Mouse (Mus musculus) skeletal muscle tissue, adult 2 months (tissue): ENCODE data around the gene Epha10.

Experiments
- DNase-seq: peaks from one replicate; pipeline ENCODE4 v3.0.0-alpha.2; 2012; ENCODE audit warnings: low read depth, low spot score

Gene Epha10

GRCm38 (mm10) chr4:124880599-124880998, at the start of gene Epha10:
Gene Epha10, plus strand, starts transcription at chr4:124880899.
- no peak for DNase-seq

GRCm38 (mm10) chr4:124832796-124833195, 47.9 kb upstream of the Epha10 start:
- no peak for DNase-seq

GRCm38 (mm10) chr4:124838035-124838700, 42.5 kb upstream of the Epha10 start:
- no peak for DNase-seq

- DNase-seq, result no peak
These were observed 39.7 kb upstream of the Epha10 start for GRCm38 (mm10) chr4:124840998-124841397.

DNA sequence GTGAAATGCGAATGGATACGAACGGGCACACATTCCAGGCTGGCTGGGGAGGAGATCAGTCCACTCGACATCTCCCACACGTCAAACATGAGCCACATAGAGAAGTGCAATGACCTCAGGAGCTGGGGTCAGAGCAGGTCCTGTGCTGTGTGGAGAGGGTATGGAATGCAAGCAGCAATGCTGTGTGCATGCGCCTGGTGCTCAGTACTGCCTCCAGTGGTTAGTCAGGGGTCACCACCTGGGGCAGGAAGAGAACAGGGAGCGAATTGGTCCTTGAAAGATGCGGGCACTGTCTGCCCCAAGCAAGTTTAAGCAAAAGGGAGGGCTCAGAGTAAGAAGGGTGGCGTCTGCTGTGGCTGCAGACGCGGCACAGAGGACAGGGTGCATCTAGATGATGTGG, 37.2 kb upstream of the Epha10 start:
- DNase-seq, result no peak

GRCm38 (mm10) chr4:124847573-124847972, 33.1 kb upstream of the Epha10 start:
- peak; percentile 46 for DNase-seq

DNA sequence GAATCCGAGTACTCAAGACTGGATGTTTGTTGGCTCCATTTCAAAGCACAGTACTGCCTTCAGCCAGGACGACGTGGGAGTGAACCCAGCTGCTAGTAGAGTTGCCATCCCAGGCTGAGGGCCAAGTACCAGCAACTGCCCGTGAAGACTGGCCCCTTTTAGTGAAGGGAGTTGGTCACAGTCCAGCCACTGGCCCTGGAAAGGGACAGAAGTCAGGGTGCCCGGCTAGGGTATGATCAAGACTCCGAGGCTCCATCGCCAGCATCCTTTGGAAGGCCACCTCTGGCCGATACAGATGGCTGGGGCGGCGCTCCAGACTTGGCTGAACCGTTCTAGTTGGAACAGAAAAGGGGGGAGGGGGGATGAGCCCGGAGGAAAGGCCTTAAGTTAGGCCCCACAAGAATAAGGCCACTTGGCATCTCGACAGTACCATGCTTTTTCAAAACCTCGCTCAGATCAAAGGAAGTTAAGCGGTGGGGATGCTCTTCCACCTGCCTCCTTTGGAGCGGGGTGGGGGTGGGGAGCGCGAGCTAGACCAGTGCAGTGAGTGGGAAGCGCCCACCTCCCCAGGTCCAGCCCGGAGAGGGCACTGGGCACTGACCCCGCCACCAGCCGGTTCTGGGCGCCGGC, 31.0 kb upstream of the Epha10 start:
- peak; percentile 40 for DNase-seq

GRCm38 (mm10) chr4:124850261-124850913, 30.3 kb upstream of the Epha10 start, which contains the start of gene Yrdc:
Gene Yrdc, plus strand, starts transcription at chr4:124850679.
- DNase-seq, result peak; percentile 80

GRCm38 (mm10) chr4:124850933-124851658, 29.6 kb upstream of the Epha10 start, which contains the start of gene 1110065P20Rik:
Gene 1110065P20Rik, minus strand, starts transcription at chr4:124851196.
- peak; percentile 36 for DNase-seq

GRCm38 (mm10) chr4:124856294-124856693, 24.4 kb upstream of the Epha10 start:
- no peak for DNase-seq

DNA sequence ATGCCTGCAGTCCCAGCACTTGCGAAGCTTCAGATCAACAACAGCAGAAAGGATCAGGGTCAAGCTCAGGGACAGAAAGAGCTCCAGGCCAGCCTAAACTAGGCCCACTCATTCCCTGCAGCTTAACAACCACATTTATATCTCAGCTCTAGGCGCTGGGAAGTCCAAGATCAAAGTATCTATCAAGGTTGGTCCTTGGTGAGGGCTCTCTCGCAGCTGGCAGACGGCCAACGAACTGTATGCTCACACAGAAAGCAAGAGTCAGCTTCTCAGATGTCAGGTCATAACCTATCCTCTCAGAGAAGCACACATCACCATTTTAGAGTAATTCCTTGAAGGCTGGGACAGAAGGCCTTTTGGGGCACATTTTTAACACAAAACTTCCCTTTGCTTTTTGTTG, 22.3 kb upstream of the Epha10 start:
- no peak for DNase-seq

DNA sequence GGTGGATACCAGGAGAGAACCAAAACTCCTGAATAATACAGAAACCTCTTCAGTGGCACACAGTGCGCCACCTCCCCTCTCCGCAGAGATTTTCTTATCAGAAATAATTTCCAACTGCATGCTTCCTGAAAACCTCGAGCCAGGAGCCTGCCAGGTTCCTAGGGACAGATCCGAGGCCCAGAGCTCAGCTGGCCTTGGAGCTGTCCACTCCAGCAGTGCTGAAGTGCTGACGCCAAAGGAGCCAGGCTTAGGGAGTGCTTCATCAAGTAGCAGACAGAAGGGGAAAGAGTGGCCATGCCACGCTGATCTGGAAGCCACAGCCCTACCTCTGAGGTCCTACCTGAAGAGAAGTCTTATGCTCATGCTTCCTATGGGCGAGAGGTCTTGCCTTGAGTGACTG, 20.3 kb upstream of the Epha10 start:
- DNase-seq, result peak; percentile 27

DNA sequence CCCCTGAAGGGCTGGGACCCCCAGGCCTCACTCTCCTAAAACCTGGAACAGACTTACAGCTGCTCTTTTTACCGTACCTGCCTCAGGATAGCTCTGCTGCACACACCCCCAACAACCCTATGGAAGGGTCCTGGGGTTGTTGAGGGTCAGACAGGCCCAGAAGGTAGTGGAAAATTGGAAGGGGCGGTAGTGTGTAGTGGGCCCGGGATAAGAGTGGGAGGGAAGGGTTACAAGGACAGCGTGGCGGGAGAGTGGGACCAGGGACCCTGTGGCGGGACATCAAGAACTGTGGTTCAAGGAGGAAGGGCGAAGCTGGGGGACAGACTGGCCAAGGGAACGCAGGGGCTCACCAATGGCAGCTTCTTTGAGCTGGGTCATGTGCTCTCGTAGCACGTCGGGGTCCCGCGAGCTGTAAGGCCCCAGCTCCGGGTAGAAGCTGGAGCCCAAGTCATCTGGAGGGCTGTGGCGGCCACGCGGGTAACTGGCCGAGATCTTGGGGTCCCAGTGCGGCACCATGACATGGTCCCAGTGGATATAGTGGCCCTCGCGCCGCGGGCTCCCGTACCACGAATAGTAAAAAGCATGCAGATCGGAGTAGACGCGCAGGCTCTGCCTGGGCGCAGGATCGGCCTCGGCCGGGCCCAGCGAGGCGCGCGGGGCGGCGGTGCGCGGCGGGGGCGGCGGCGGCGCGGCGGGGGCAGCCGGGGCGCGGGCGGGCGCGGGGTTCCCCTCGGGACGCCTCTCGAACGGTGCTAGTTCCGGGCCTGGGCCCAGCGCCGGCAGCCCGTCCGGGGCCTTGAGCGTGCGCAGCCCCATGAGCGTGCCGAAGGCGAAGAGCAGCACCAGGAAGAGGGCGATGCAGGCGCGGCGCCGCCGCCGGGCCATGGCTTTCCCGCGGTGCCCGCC, 19.2 kb upstream of the Epha10 start, which contains the start of gene Maneal:
Gene Maneal (minus strand): TSS at position 889 of the 906 bp plus-strand sequence.
- DNase-seq, result no peak

DNA sequence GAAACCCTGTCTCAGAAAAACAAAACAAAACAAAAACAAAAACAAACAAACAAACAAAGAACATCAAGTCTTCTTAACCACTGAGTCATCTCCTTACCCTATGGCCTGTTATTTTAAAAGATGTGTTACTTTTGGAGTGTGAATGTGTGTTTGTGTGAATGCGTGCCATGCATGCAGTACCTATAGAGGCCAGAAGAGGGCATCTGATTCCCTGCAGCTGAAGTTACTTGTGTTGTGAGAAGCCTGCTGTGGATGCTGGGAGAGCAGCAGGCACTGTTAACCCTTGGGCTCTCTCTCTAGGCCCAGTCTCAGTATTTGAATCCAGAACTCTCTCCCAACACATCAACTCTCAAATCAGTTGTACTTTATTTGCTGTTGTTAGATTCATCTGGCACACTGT, 8.0 kb upstream of the Epha10 start:
- DNase-seq, result no peak

- no peak for DNase-seq
These were observed 726 bp downstream of the Epha10 start for GRCm38 (mm10) chr4:124881341-124881908.

DNA sequence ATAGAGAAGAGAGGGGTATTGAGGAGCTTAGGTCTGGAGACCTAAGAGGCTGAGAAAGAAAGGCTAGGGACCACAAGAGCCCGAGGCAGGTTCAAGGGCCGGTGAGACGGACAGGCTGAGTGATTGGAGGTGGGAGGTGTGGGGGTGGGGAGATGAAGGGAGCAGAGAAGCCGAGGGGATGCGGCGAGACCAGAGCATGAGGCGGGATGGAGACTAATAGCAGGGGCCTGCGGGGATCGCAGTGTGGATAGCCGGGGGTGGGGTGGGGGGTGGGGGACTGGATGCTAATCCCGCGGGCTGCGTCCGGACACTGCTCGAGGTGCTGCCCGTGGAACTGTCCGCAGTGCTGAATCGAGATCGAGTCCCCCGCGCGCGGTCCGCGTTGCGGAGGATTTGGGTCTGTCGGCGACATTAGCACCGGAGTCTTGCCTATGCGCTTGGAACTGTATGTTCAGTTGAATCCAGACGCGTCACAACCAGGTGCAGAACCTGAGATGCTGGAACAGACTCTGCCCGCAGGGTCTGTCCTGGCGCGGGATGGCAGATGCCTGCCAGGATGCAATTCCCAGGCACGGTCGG, 1.5 kb downstream of the Epha10 start:
- no peak for DNase-seq

GRCm38 (mm10) chr4:124888702-124889101, 8.0 kb downstream of the Epha10 start:
- DNase-seq, result no peak

DNA sequence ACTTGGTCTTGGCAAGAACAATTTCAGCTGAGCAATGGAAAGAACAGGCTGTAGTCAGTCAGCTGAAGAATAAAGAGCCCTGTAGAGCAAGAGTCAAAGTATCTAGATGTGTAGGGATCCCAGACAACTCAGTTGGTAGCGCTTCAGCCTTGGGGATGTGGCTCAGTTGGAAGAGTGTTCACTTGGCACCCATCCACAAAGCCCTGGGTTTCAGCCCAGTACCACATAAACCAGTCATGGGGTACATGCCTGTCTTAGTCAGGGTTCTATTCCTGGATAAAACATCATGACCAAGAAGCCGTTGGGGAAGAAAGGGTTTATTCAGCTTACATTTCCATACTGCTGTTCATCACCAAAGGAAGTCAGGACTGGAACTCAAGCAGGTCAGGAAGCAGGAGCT, 9.2 kb downstream of the Epha10 start:
- DNase-seq, result no peak

DNA sequence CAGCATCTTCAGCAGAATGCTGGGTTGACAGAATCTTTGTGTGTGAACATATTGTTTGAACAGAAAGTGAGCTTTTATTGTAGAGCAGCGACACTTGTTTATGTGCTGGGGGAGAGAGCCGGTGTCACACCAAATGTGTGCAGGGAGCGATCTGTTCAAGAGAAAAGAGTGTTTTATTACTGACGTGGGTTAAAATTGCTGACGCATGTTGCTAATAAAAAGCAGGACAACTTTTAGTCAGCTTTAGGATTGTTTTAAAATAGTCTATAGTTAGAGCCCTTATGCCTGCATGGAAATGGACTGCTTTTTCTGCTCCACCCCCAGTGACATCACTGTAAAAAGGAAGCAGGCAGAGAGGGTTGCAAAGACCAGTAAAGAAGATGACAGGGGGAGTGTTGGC, 10.1 kb downstream of the Epha10 start:
- no peak for DNase-seq

GRCm38 (mm10) chr4:124893769-124894168, 13.1 kb downstream of the Epha10 start:
- no peak for DNase-seq
